Mouse (Mus musculus): ENCODE data around the gene Bgn. TPM values are rescaled to one million over a fixed set of nuclear protein-coding genes. Genes with fewer than 3 reads are reported as not detected.

The Bgn gene
- total RNA-seq, 2 experiments from 2014 or later: 213 to 236 TPM

- DNase-seq: no peak
These were observed 674 bp downstream of the Bgn start for GRCm38 (mm10) chrX:73484076-73484475.

GRCm38 (mm10) chrX:73484870-73485269 is 1.5 kb downstream of the Bgn start:
- DNase-seq: no peak
- intact Hi-C loops (cut with DNase I; ENCODE audit: low total_unique reads): no loop called here

More at GRCm38 (mm10) chrX:73484076-73484475, 674 bp downstream of the Bgn start:
- intact Hi-C loops (cut with DNase I; ENCODE audit: low total_unique reads): no loop called here

- peak; percentile 46 for DNase-seq
- intact Hi-C loops (cut with DNase I; ENCODE audit: low total_unique reads): no loop called here
These were observed 3.5 kb downstream of the Bgn start for GRCm38 (mm10) chrX:73486920-73487319.

- no peak for DNase-seq
- intact Hi-C loops (cut with DNase I; ENCODE audit: low total_unique reads): loop anchor here (5.0 kb wide), 1 partner anchor 33 kb away; the partner anchor contains the start of gene Haus7
These were observed 6.8 kb downstream of the Bgn start for GRCm38 (mm10) chrX:73490186-73490585.

DNA sequence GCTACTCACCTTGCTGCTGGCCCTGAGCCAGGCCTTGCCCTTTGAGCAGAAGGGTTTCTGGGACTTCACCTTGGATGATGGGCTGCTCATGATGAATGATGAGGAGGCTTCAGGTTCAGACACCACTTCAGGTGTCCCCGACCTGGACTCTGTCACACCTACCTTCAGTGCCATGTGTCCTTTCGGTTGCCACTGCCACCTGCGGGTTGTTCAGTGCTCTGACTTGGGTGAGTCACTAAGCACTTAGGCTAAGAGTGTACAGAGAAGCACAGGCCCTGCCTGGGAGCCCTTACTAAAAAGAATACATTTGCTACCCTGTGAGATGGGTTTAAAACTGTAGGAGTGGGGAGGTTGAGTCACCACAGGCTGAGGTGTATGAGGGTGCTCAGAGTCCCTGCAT is 7.4 kb downstream of the Bgn start:
- intact Hi-C loops (cut with DNase I; ENCODE audit: low total_unique reads): loop anchor here (5.0 kb wide), 1 partner anchor 34 kb away; the partner anchor contains the start of gene Haus7
- DNase-seq: no peak

- peak; percentile 36 for DNase-seq
- intact Hi-C loops (cut with DNase I; ENCODE audit: low total_unique reads): loop anchor here (5.0 kb wide), 1 partner anchor 36 kb away; the partner anchor contains the start of gene Haus7
These were observed 10.2 kb downstream of the Bgn start for GRCm38 (mm10) chrX:73493567-73493966.

- peak; percentile 58 for DNase-seq
- intact Hi-C loops (cut with DNase I; ENCODE audit: low total_unique reads): no loop called here
These were observed 13.3 kb downstream of the Bgn start for GRCm38 (mm10) chrX:73496746-73497145.

GRCm38 (mm10) chrX:73505130-73505735 is 21.8 kb downstream of the Bgn start:
- intact Hi-C loops (cut with DNase I; ENCODE audit: low total_unique reads): no loop called here
- DNase-seq: no peak

- intact Hi-C loops (cut with DNase I; ENCODE audit: low total_unique reads): no loop called here
- no peak for DNase-seq
These were observed 23.2 kb downstream of the Bgn start for GRCm38 (mm10) chrX:73506577-73506976.

- intact Hi-C loops (cut with DNase I; ENCODE audit: low total_unique reads): no loop called here
- no peak for DNase-seq
These were observed 25.8 kb downstream of the Bgn start for GRCm38 (mm10) chrX:73509209-73509608.

DNA sequence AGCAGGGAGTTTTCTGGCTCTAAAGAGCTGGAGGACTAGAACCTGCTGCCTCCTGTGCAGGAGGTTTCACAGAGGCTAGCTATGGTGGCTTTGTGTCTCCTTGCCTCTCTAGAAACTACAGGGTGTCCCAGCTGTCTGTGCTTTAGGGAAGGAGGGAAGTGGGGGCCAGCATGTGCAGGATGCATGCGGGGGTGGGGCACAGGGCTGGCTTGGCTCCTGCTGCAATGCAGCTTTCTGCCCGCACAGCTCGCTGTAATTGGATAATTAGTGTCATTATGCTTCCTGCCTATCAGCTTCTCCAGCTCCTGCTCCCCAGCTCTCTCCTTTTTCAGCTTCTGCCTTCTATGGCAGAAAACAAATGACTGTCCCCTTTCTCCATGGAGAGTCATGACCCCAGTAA is 29.5 kb downstream of the Bgn start:
- intact Hi-C loops (cut with DNase I; ENCODE audit: low total_unique reads): no loop called here
- no peak for DNase-seq

DNA sequence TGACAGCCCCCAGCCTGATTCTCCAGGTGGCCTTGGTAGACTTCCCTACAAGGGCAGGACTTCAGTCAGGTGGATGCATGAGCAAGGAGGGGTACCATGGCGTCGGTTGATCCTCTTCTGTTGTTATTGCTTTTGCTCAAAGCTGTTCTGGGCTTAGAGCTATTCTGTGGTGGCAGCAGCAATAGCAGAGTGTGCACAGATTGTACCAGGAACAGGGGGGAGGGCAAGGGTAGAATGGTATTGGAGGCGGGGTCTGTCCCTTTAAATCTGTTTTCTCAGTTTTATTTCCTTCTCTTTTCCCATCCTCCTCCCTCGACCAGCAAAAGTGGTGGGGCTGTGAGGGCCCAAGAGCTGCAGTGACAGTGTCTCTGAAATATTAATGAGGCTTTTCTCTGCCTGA is 33.2 kb downstream of the Bgn start:
- no peak for DNase-seq
- intact Hi-C loops (cut with DNase I; ENCODE audit: low total_unique reads): no loop called here

GRCm38 (mm10) chrX:73517060-73517600 is 33.7 kb downstream of the Bgn start:
- DNase-seq: no peak
- intact Hi-C loops (cut with DNase I; ENCODE audit: low total_unique reads): no loop called here

- DNase-seq: no peak
- intact Hi-C loops (cut with DNase I; ENCODE audit: low total_unique reads): no loop called here
These were observed 37.3 kb downstream of the Bgn start for GRCm38 (mm10) chrX:73520692-73521091.

DNA sequence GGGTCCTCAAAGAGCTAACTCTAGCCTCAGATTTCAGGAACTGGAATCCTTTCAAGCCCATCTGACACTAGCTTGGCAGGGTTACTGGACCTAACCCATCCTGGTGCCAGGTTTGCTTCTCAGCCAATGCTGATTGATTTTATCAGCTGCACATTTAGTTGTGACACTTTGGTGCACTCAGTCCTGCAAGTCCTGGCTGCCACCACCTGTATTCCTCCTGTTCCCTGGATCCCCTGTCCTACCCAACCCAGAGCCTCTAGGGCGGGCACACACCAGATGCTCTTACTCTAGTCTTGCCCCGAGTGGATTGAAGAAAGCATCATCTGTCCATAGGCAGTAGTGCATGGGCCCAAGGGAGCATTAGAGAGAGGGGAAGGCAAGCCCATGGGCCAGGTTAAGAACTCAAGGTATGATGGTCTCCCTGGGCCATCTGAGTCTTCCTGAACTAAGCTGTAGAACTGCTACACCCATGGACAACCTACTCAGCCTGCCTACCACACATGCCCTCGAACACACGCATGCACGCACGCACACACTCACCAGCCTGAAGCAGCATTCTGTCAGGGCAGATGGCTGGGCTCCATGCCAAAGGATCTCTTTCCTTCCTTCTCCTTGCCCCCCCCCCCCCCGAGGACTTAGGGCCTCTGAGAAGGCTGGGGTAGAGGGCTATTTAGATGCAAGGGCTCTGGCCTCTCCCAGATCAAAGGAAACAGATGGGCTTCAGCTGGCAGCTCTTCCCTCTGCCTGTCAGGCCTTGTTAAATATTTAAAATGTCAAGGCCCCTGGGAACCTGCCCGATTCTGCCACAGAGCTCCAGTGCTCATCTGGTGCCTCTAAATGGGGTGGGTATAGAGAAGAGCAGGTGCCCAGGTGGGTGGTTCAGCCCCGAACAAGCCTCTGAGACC is 41.2 kb downstream of the Bgn start:
- intact Hi-C loops (cut with DNase I; ENCODE audit: low total_unique reads): no loop called here
- DNase-seq: no peak

DNA sequence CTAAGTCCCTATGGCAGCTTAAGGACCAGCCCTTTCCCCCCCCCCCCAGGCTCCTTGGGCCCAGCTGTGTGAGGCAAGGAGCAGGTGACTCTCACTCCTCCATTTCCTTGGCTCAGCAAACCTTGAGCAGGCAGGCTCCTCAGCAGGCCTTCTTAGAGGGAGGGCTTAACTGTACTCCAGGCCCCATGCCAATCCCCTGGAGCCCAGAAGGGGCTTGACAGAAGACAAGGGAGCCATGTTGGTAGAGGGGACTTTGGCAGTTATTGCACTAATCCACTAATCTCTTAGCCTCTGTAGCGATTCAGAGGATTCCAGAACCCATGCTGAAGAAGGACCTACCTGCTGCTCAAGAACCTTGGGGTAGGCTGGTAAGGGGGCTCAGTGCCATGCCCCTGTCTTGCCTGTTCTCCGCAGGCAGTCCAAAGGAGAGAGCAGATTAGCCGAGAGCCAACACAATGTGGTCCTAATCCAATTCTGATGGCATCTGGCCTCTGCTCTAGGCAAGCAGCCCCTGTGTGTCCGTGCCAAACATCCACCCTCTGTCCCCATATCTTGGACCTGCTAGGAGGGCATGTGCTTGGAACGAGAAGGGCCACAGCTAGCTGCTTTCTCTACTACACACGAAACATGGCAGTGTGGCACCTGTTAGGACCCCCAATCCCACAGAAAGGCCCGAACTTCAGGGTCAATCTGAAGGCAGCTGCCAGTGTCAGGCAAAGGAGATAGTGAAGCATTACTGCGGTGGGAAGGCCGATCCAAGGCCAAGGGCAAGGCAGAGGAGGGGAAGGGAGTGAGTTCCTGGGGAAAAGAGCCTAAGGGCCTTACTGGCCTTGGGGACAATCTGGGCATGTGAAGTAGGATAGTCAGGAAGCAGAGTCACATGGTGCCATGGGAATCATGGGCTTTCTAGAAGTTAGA is 42.1 kb downstream of the Bgn start:
- intact Hi-C loops (cut with DNase I; ENCODE audit: low total_unique reads): no loop called here
- DNase-seq: no peak

DNA sequence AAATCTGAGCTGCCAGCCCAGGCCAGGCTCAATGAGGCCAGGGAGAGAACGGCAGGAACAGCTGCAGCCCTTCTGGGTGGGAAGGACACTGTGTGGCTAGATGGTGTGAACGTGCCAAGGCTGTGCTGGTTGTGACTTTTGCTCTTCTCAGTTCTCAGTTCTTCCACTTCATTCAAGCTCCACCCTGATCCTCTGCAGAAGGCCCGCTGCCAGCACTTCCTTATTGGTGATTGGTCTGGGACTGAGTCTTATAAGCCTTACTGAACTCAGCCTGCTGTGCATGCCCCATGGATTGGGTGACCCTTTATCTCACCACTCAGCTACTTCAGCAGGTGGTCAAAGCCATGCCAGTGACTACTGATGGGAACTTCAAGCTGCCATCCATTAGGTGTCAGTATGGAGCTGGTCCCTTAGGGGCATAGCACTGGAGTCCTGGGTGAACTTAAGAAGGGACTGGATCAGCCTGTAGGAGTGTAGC is 43.0 kb downstream of the Bgn start:
- DNase-seq: peak; percentile 67
- intact Hi-C loops (cut with DNase I; ENCODE audit: low total_unique reads): no loop called here

DNA sequence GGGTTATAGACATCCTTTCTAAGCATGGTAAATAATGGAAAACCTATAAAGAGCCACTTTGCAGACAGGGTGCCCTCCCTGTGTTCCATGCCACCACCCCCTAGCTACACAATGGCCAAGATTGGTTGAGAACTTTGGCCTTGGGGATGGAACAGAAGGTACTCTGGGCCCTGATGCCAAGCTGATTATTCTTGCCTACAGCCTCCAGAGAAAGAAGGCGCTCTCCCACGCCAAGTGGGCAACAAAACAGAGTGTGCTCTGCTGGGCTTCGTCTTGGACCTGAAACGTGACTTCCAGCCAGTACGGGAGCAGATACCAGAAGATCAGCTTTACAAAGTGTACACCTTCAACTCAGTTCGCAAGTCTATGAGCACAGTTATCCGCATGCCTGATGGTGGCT is 54.5 kb downstream of the Bgn start:
- no peak for DNase-seq

DNA sequence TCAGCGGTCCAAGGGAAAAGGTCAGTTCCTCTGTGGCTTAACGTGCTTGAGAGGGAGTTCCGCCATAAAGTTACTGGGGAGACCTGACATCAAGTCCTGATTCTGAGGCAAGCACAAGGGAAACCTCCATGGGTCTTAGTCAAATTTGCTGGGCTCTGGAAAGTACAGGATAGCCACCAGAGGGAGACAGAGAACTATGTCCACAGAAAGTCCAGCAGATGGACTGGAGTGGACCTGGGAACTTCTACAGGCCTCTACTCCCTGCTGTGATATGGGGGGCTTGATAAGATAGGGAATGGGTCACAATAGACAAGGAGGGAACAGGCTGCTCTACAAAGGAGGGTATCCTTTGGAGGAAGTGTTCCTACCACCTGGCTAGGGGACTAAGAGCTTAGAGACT is 59.9 kb downstream of the Bgn start:
- intact Hi-C loops (cut with DNase I; ENCODE audit: low total_unique reads): no loop called here

More for the DNA sequence above, 54.5 kb downstream of the Bgn start:
- intact Hi-C loops (cut with DNase I; ENCODE audit: low total_unique reads): no loop called here

More for the DNA sequence above, 59.9 kb downstream of the Bgn start:
- DNase-seq: no peak

All from gastrocnemius, postnatal 14 days (tissue).